Mouse (Mus musculus) monocyte, adult 2 months (primary cell): ENCODE results near the gene Olfr62.

Source experiments
- DNase-seq, 2 experiments: peaks; one replicate each; pipeline ENCODE4 v3.0.0; 2022; ENCODE audit warnings: low spot score in 2 of 2, low read depth in 1 of 2

The Olfr62 gene

GRCm38 (mm10) chr4:118658652-118659051 is at the start of gene Olfr62:
Olfr62 (plus strand) TSS chr4:118658952.
- DNase-seq: no peak

- no peak for DNase-seq
Measured at GRCm38 (mm10) chr4:118609836-118610235, 48.9 kb upstream of the Olfr62 start.

- DNase-seq: peak in 1 of 2 experiments; percentile 4
Measured at GRCm38 (mm10) chr4:118612619-118613018, 46.1 kb upstream of the Olfr62 start.

GRCm38 (mm10) chr4:118615412-118615811 is 43.3 kb upstream of the Olfr62 start:
- DNase-seq: no peak

- DNase-seq: peak; percentile 73 to 86
Measured at GRCm38 (mm10) chr4:118620279-118620966, 38.3 kb upstream of the Olfr62 start, which contains the start of the genes Cfap57 and Ebna1bp2. Cfap57 (minus strand) TSS chr4:118620777. Ebna1bp2 (plus strand) TSS chr4:118620799.

GRCm38 (mm10) chr4:118620967-118621320 is 37.8 kb upstream of the Olfr62 start:
- DNase-seq: no peak

- DNase-seq: no peak
Measured at GRCm38 (mm10) chr4:118621781-118622180, 37.0 kb upstream of the Olfr62 start.

- no peak for DNase-seq
Measured at GRCm38 (mm10) chr4:118630261-118630660, 28.5 kb upstream of the Olfr62 start.

- no peak for DNase-seq
Measured at GRCm38 (mm10) chr4:118642346-118643190, 16.2 kb upstream of the Olfr62 start.

- peak in 1 of 2 experiments; percentile 15 for DNase-seq
Measured at GRCm38 (mm10) chr4:118645234-118645633, 13.5 kb upstream of the Olfr62 start.

GRCm38 (mm10) chr4:118687086-118687485 is 28.3 kb downstream of the Olfr62 start:
- no peak for DNase-seq

- no peak for DNase-seq
Measured at GRCm38 (mm10) chr4:118692412-118692973, 33.7 kb downstream of the Olfr62 start, which contains the start of gene Olfr1342. Olfr1342 (minus strand) TSS chr4:118692756.

GRCm38 (mm10) chr4:118693812-118694211 is 35.1 kb downstream of the Olfr62 start:
- DNase-seq: no peak

GRCm38 (mm10) chr4:118703223-118703622 is 44.5 kb downstream of the Olfr62 start, which contains the start of gene Olfr1341:
Olfr1341 (plus strand) TSS chr4:118703523.
- no peak for DNase-seq

- DNase-seq: no peak
Measured at GRCm38 (mm10) chr4:118708086-118708485, 49.3 kb downstream of the Olfr62 start.

- DNase-seq: no peak
Measured at GRCm38 (mm10) chr4:118711656-118712055, 52.9 kb downstream of the Olfr62 start.
